Mouse (Mus musculus): ENCODE results near the gene Pced1b. TPM values are rescaled to one million over a fixed set of nuclear protein-coding genes. Genes with fewer than 3 reads are reported as not detected.

Gene Pced1b
- total and polyA plus RNA-seq, 2 experiments, result 0.92 to 5.6 TPM

GRCm38 (mm10) chr15:97257206-97257775 is 10.4 kb downstream of the Pced1b start:
- TF ChIP-seq POLR2A (IDR thresholded peaks at IDR 0.05; ENCODE audit: extremely low read depth, insufficient read depth, low read length), result no peak
- TF ChIP-seq CTCF (IDR thresholded peaks at IDR 0.05; ENCODE audit: low read depth, low read length), result no peak

GRCm38 (mm10) chr15:97258483-97259230 is 11.8 kb downstream of the Pced1b start:
- no peak for DNase-seq (ENCODE audit: extremely low read depth, low read depth, low spot score)
- H3K9ac ChIP-seq (ENCODE audit: low read depth, low read length), result no peak overlapping the region
- H3K27me3 ChIP-seq (ENCODE audit: control insufficient read depth, insufficient read depth, low read length), result no peaks in the 10 kb centered on the region
- no peaks in the 10 kb centered on the region for H3K36me3 ChIP-seq (ENCODE audit: control insufficient read depth, insufficient read depth, low read length)
- H3K79me2 ChIP-seq (ENCODE audit: control insufficient read depth, insufficient read depth, low read length), result peaks cover 5% of the 10 kb centered on the region; the same call in 1 of the 2 replicates
- TF ChIP-seq POLR2A (IDR thresholded peaks at IDR 0.05; ENCODE audit: extremely low read depth, insufficient read depth, low read length) (no peak), CTCF (IDR thresholded peaks at IDR 0.05; ENCODE audit: low read depth, low read length) (no peak)
- 90% methylated on average over 17 of the region's 17 CpGs for WGBS
- no peaks in the 10 kb centered on the region for H3K4me1 ChIP-seq (ENCODE audit: control insufficient read depth, insufficient read depth, low read length)
- H3K27ac ChIP-seq (replicated peaks; ENCODE audit: insufficient read depth, low read depth, low read length), result no peak overlapping the region
- no peak overlapping the region for H3K4me3 ChIP-seq (ENCODE audit: insufficient read depth, low read depth, low read length)

More at GRCm38 (mm10) chr15:97257206-97257775, 10.4 kb downstream of the Pced1b start:
- H3K4me1 ChIP-seq (ENCODE audit: control insufficient read depth, insufficient read depth, low read length), result no peaks in the 10 kb centered on the region
- H3K36me3 ChIP-seq (ENCODE audit: control insufficient read depth, insufficient read depth, low read length), result no peaks in the 10 kb centered on the region
- H3K4me3 ChIP-seq (ENCODE audit: insufficient read depth, low read depth, low read length), result no peak overlapping the region
- no peak for DNase-seq (ENCODE audit: extremely low read depth, low read depth, low spot score)
- 67% methylated on average over 8 of the region's 8 CpGs for WGBS
- peaks cover 8% of the 10 kb centered on the region; the same call in 1 of the 2 replicates for H3K79me2 ChIP-seq (ENCODE audit: control insufficient read depth, insufficient read depth, low read length)
- H3K27me3 ChIP-seq (ENCODE audit: control insufficient read depth, insufficient read depth, low read length), result no peaks in the 10 kb centered on the region
- no peak overlapping the region for H3K9ac ChIP-seq (ENCODE audit: low read depth, low read length)
- no peak overlapping the region for H3K27ac ChIP-seq (replicated peaks; ENCODE audit: insufficient read depth, low read depth, low read length)

- H3K27ac ChIP-seq (replicated peaks; ENCODE audit: insufficient read depth, low read depth, low read length), result no peak overlapping the region
- no peaks in the 10 kb centered on the region for H3K27me3 ChIP-seq (ENCODE audit: control insufficient read depth, insufficient read depth, low read length)
- H3K4me1 ChIP-seq (ENCODE audit: control insufficient read depth, insufficient read depth, low read length), result no peaks in the 10 kb centered on the region
- no peak overlapping the region for H3K4me3 ChIP-seq (ENCODE audit: insufficient read depth, low read depth, low read length)
- WGBS, result 87% methylated on average over 8 of the region's 8 CpGs
- H3K79me2 ChIP-seq (ENCODE audit: control insufficient read depth, insufficient read depth, low read length), result peaks cover 3% of the 10 kb centered on the region; the same call in 1 of the 2 replicates
- H3K36me3 ChIP-seq (ENCODE audit: control insufficient read depth, insufficient read depth, low read length), result no peaks in the 10 kb centered on the region
- TF ChIP-seq POLR2A (IDR thresholded peaks at IDR 0.05; ENCODE audit: extremely low read depth, insufficient read depth, low read length), result no peak
- TF ChIP-seq CTCF (IDR thresholded peaks at IDR 0.05; ENCODE audit: low read depth, low read length), result no peak
- no peak overlapping the region for H3K9ac ChIP-seq (ENCODE audit: low read depth, low read length)
- no peak for DNase-seq (ENCODE audit: extremely low read depth, low read depth, low spot score)
Observed at GRCm38 (mm10) chr15:97259300-97259699, 12.4 kb downstream of the Pced1b start.

DNA sequence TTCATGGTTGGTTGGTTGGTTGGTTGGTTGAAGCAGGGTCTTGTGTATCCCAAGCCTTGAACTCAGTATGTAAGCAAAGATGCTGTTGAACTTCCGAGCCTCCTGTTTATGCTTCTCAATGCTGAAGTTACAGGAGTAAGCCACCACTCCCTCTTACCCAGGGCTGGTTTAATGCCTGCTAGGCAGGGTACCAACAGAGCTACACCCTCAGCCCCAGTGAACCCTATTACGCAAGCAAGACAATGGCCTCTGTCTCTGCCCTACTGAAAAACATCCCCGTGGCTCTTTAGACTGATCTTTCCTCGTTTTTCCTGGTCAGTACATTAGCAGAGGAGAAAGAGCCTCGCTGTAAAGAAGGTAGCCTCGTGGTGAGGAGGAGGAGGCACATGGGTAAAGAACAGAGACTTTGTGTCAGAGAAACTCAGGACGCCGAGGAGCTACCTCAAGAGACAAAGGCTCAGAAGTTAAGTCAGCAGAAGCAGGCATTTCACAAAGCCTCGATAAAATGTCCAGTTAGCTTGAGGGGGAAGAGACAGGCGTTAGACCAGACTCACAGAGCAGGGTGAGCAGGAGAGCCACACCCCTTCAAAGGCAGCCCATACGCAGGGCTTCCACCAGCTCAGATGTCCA is 13.2 kb downstream of the Pced1b start:
- 65% methylated on average over 11 of the region's 11 CpGs for WGBS
- peak; percentile 59 for DNase-seq (ENCODE audit: extremely low read depth, low read depth, low spot score)

DNA sequence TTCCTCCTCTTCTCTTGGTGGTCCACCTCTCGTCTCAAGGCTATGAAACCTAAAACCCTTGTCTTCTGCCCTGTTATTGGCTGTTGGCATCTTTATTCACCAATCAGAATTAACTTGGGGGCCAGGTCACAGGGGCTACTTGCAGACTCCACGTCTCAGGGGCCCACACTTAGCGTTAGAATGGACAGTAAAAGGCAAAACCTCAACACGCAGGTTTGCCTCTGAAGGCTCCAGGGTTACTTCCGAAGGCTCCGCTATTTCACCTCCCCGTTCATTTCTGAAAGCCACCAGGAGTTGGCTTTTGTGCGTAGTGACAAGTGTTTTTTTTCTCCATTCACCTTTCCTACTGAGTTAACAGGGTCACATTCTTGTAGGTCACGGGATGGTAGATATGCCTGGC is 15.3 kb downstream of the Pced1b start:
- no peak for DNase-seq (ENCODE audit: extremely low read depth, low read depth, low spot score)
- no peak overlapping the region for H3K4me3 ChIP-seq (ENCODE audit: insufficient read depth, low read depth, low read length)
- H3K36me3 ChIP-seq (ENCODE audit: control insufficient read depth, insufficient read depth, low read length), result no peaks in the 10 kb centered on the region
- TF ChIP-seq POLR2A (IDR thresholded peaks at IDR 0.05; ENCODE audit: extremely low read depth, insufficient read depth, low read length) (no peak), CTCF (IDR thresholded peaks at IDR 0.05; ENCODE audit: low read depth, low read length) (no peak)
- H3K79me2 ChIP-seq (ENCODE audit: control insufficient read depth, insufficient read depth, low read length), result peaks cover 6% of the 10 kb centered on the region; the same call in 1 of the 2 replicates
- H3K27me3 ChIP-seq (ENCODE audit: control insufficient read depth, insufficient read depth, low read length), result no peaks in the 10 kb centered on the region
- peaks cover 2% of the 10 kb centered on the region; the same call in 1 of the 2 replicates for H3K4me1 ChIP-seq (ENCODE audit: control insufficient read depth, insufficient read depth, low read length)
- 88% methylated on average over 9 of the region's 9 CpGs for WGBS
- no peak overlapping the region for H3K27ac ChIP-seq (replicated peaks; ENCODE audit: insufficient read depth, low read depth, low read length)
- H3K9ac ChIP-seq (ENCODE audit: low read depth, low read length), result no peak overlapping the region

More for the DNA sequence above, 13.2 kb downstream of the Pced1b start:
- H3K36me3 ChIP-seq (ENCODE audit: control insufficient read depth, insufficient read depth, low read length), result no peaks in the 10 kb centered on the region
- H3K27ac ChIP-seq (replicated peaks; ENCODE audit: insufficient read depth, low read depth, low read length), result no peak overlapping the region
- H3K79me2 ChIP-seq (ENCODE audit: control insufficient read depth, insufficient read depth, low read length), result peaks cover 6% of the 10 kb centered on the region; the same call in 1 of the 2 replicates
- no peak overlapping the region for H3K4me3 ChIP-seq (ENCODE audit: insufficient read depth, low read depth, low read length)
- no peak overlapping the region for H3K9ac ChIP-seq (ENCODE audit: low read depth, low read length)
- no peak for TF ChIP-seq POLR2A (IDR thresholded peaks at IDR 0.05; ENCODE audit: extremely low read depth, insufficient read depth, low read length)
- H3K4me1 ChIP-seq (ENCODE audit: control insufficient read depth, insufficient read depth, low read length), result no peaks in the 10 kb centered on the region
- no peaks in the 10 kb centered on the region for H3K27me3 ChIP-seq (ENCODE audit: control insufficient read depth, insufficient read depth, low read length)
